Mouse (Mus musculus) WW6 (cell line): Measurements from ENCODE around the gene Olfr1360.

Experiments used
- DNase-seq: peaks from one replicate; pipeline ENCODE4 v3.0.0-alpha.2; 2013; ENCODE audit warnings: low read depth, low spot score

Gene Olfr1360

DNA sequence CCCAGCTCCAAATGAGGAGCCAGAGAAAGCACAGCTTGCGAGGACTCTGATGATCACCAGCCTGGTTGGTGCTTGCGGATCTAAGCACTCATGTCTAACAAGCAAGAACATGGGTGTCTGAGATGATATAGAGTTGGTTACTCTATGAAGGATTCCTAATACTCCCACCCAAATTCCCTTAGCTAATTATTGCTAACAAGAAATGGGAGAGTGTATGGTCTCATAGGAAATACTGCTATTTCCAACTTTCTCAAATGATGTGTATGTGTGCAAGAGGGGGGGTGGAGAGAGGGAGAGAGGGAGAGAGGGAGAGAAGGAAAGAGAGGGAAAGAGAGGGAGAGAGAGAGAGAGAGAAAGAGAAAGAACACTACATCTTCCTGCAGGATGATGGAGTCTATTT lies 13.9 kb downstream of the Olfr1360 start, which contains the start of gene Olfr1361:
TSS of gene Olfr1361 (minus strand) at position 101 of the 400 bp plus-strand sequence.
- DNase-seq, result no peak

DNA sequence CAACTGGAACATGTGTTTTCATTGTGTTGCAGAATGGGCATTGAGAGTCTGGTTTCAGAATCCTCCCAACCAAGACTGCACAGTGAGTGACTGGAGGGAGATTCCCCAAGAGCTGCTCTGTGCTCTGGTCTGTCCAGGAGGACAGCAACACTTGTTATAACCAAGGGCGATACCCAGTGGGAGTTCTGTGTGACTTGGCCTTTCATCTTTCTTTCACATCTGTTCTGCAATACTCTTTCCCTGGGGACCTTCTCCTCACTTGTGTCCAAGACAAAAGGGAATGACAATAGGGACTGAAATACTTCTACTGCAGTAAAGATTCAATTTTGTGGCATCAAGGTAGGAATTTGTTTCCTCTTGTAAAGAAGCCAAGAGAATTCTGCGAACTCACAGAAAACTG lies 34.8 kb downstream of the Olfr1360 start, which contains the start of gene Olfr11:
TSS of gene Olfr11 (minus strand) at position 101 of the 400 bp plus-strand sequence.
- no peak for DNase-seq
